In genomic region chr1:171189046-171189445, GRCm38 (mm10) we compare ENCODE assay signal across 10 mouse cellular contexts. TPM values are rescaled to one million over a fixed set of nuclear protein-coding genes. Genes with fewer than 3 reads are reported as not detected.
DNase-seq lines count a peak whose midpoint lies in the region; ATAC-seq lines count a peak whose summit lies in the region.
"Had no signal": no experiment of that assay in that cellular context is flagged by ENCODE, and none has a peak within 500 bp of the region (broad histone marks: within the 10 kb centered on the region; RNA-seq: fewer than 3 reads in every experiment).

No protein-coding gene starts in this region.

- peaks cover 19% of the 10 kb centered on the region; the same call in 1 of the 2 replicates for H3K4me1 ChIP-seq in kidney, embryonic 14.5 days (ENCODE audit: control insufficient read depth, insufficient read depth, low read length)
- H3K4me1 ChIP-seq in embryonic facial prominence, embryonic 14.5 days (ENCODE audit: control insufficient read depth, insufficient read depth, low read length), result peaks cover 31% of the 10 kb centered on the region; the same call in 1 of the 2 replicates
- peaks cover 22% of the 10 kb centered on the region for H3K4me1 ChIP-seq in intestine, embryonic 16.5 days (ENCODE audit: control insufficient read depth, insufficient read depth, low read length)

- H3K9ac ChIP-seq in kidney, embryonic 14.5 days (ENCODE audit: low read depth, low read length), result no peak overlapping the region
- H3K9ac ChIP-seq in embryonic facial prominence, embryonic 14.5 days (ENCODE audit: low read depth, low read length), result no peak overlapping the region
- 0 out of 2 replicates have a peak overlapping the region, but pooled peaks have one; percentile 14 for H3K9ac ChIP-seq in intestine, embryonic 16.5 days (ENCODE audit: low read depth, low read length)

- no peak for ATAC-seq in kidney, embryonic 14.5 days (ENCODE audit: low FRiP score, low TSS enrichment)
- ATAC-seq in embryonic facial prominence, embryonic 14.5 days (ENCODE audit: low read depth), result no peak; the same call in 1 of the 2 replicates
- ATAC-seq in intestine, embryonic 16.5 days, result peak; percentile 19; the same call in 1 of the 2 replicates

- 36% methylated on average over 8 of the region's 8 CpGs for WGBS in kidney, embryonic 14.5 days
- WGBS in embryonic facial prominence, embryonic 14.5 days, result 13% methylated on average over 8 of the region's 8 CpGs
- WGBS in intestine, embryonic 16.5 days, result 18% methylated on average over 8 of the region's 8 CpGs

- H3K4me3 ChIP-seq in kidney, embryonic 14.5 days (ENCODE audit: low read length), result no peak overlapping the region
- no peak overlapping the region for H3K4me3 ChIP-seq in embryonic facial prominence, embryonic 14.5 days (ENCODE audit: low read depth, low read length)
- no peak overlapping the region for H3K4me3 ChIP-seq in intestine, embryonic 16.5 days (ENCODE audit: low read length)
- H3K4me3 ChIP-seq: myocyte had no signal

- peaks cover 14% of the 10 kb centered on the region for H3K27me3 ChIP-seq in kidney, embryonic 14.5 days (ENCODE audit: control insufficient read depth, insufficient read depth, low read length)
- peaks cover 24% of the 10 kb centered on the region for H3K27me3 ChIP-seq in embryonic facial prominence, embryonic 14.5 days (replicated peaks; ENCODE audit: control insufficient read depth, insufficient read depth, low read length)
- 0 out of 2 replicates have a peak, but pooled peaks cover 3% of the 10 kb centered on the region for H3K27me3 ChIP-seq in intestine, embryonic 16.5 days (replicated peaks; ENCODE audit: control insufficient read depth, insufficient read depth, low read length)

- no peaks in the 10 kb centered on the region for H3K9me3 ChIP-seq in kidney, embryonic 14.5 days (ENCODE audit: control insufficient read depth, low read length)
- no peaks in the 10 kb centered on the region for H3K9me3 ChIP-seq in embryonic facial prominence, embryonic 14.5 days (ENCODE audit: control insufficient read depth, low read length)
- H3K9me3 ChIP-seq in intestine, embryonic 16.5 days (ENCODE audit: control insufficient read depth, low read length), result no peaks in the 10 kb centered on the region

- no peak overlapping the region for H3K4me2 ChIP-seq in kidney, embryonic 14.5 days (replicated peaks; ENCODE audit: low read depth, low read length)
- H3K4me2 ChIP-seq in embryonic facial prominence, embryonic 14.5 days (ENCODE audit: low read depth, low read length), result peak overlapping the region; percentile 26; the same call in 1 of the 2 replicates
- H3K4me2 ChIP-seq in intestine, embryonic 16.5 days (ENCODE audit: low read depth, low read length), result 0 out of 2 replicates have a peak overlapping the region, but pooled peaks have one; percentile 15

- H3K27ac ChIP-seq in kidney, embryonic 14.5 days (ENCODE audit: low read depth, low read length), result peak overlapping the region; percentile 24; the same call in 1 of the 2 replicates
- H3K27ac ChIP-seq in embryonic facial prominence, embryonic 14.5 days (replicated peaks; ENCODE audit: low read depth, low read length), result peak overlapping the region; percentile 48; the same call in 1 of the 2 replicates
- H3K27ac ChIP-seq in intestine, embryonic 16.5 days (ENCODE audit: low read length), result 0 out of 2 replicates have a peak overlapping the region, but pooled peaks have one; percentile 35

- DNase-seq in kidney, adult 9 months, result no peak
- peak; percentile 36 for DNase-seq in ES-CJ7 (ENCODE audit: low read depth, low spot score)
- DNase-seq in embryonic facial prominence, embryonic 14.5 days (ENCODE audit: low spot score), result peak; percentile 42
- no peak for DNase-seq in urinary bladder, adult 2 months (ENCODE audit: low spot score)
- DNase-seq in gastrocnemius, postnatal 4 days (ENCODE audit: low spot score in 2 of 2), result no peak
- DNase-seq in lung, postnatal 25 days (ENCODE audit: low spot score), result no peak
- DNase-seq: left cerebral cortex, postnatal 4 days had no signal

- no peaks in the 10 kb centered on the region for H3K36me3 ChIP-seq in kidney, embryonic 14.5 days (ENCODE audit: control insufficient read depth, insufficient read depth, low read length)
- no peaks in the 10 kb centered on the region for H3K36me3 ChIP-seq in embryonic facial prominence, embryonic 14.5 days (ENCODE audit: control insufficient read depth, insufficient read depth, low read length)
- H3K36me3 ChIP-seq in intestine, embryonic 16.5 days (ENCODE audit: control insufficient read depth, insufficient read depth, low read length), result no peaks in the 10 kb centered on the region

RNA-seq across cellular contexts. Expression of gene Pcp4l1, which starts 7.0 kb away (rescaled TPM):
- polyA plus RNA-seq in kidney, embryonic 14.5 days (2014; fragmentation: Nextera tagmentation; extraction: Ambion mirVana), result 2.1 and 2.6 TPM in 2 replicates
- 11.3 and 14.7 TPM in 2 replicates for polyA plus RNA-seq in embryonic facial prominence, embryonic 14.5 days (2014; fragmentation: Nextera tagmentation; extraction: Ambion mirVana)
- polyA plus RNA-seq in intestine, embryonic 16.5 days (2015; fragmentation: Nextera tagmentation; extraction: Ambion mirVana), result 16.4 and 19.4 TPM in 2 replicates
- 317 and 416 TPM in 2 replicates for polyA plus RNA-seq in urinary bladder, adult 2 months (2012; rRNA removed)
- total RNA-seq in gastrocnemius, postnatal 4 days (2021), result 10 to 100 TPM in 1 of 2 experiments, 1 to 10 TPM in 1; 7.5 to 11.7 TPM

RNA-seq across cellular contexts. Expression of gene Nr1i3, which starts 24.7 kb away (rescaled TPM):
- polyA plus RNA-seq in kidney, embryonic 14.5 days (2014; fragmentation: Nextera tagmentation; extraction: Ambion mirVana), result 0.24 and 0.27 TPM in 2 replicates
- 0.15 and 0.17 TPM in 2 replicates for polyA plus RNA-seq in embryonic facial prominence, embryonic 14.5 days (2014; fragmentation: Nextera tagmentation; extraction: Ambion mirVana)
- polyA plus RNA-seq in intestine, embryonic 16.5 days (2015; fragmentation: Nextera tagmentation; extraction: Ambion mirVana), result 18.7 and 21.7 TPM in 2 replicates
- 0.04 TPM in 1 of 2 replicates, not detected in the other for polyA plus RNA-seq in urinary bladder, adult 2 months (2012; rRNA removed)
- under 1 TPM in 1 of 2 experiments, not detected in 1; 0.29 TPM for total RNA-seq in gastrocnemius, postnatal 4 days (2021)
- total RNA-seq: left cerebral cortex, postnatal 4 days had no signal

RNA-seq across cellular contexts. Expression of gene Tomm40l, which starts 33.3 kb away (rescaled TPM):
- polyA plus RNA-seq in kidney, embryonic 14.5 days (2014; fragmentation: Nextera tagmentation; extraction: Ambion mirVana), result 31.3 and 36.4 TPM in 2 replicates
- polyA plus RNA-seq in embryonic facial prominence, embryonic 14.5 days (2014; fragmentation: Nextera tagmentation; extraction: Ambion mirVana), result 25.4 and 28.7 TPM in 2 replicates
- 32.0 and 34.7 TPM in 2 replicates for polyA plus RNA-seq in intestine, embryonic 16.5 days (2015; fragmentation: Nextera tagmentation; extraction: Ambion mirVana)
- polyA plus RNA-seq in urinary bladder, adult 2 months (2012; rRNA removed), result 35.0 and 39.6 TPM in 2 replicates
- 10 to 100 TPM; 33.4 to 39.7 TPM for total RNA-seq in gastrocnemius, postnatal 4 days (2021)

RNA-seq across cellular contexts. Expression of gene Apoa2, which starts 35.8 kb away (rescaled TPM):
- 3.5 and 5.7 TPM in 2 replicates for polyA plus RNA-seq in kidney, embryonic 14.5 days (2014; fragmentation: Nextera tagmentation; extraction: Ambion mirVana)
- polyA plus RNA-seq in embryonic facial prominence, embryonic 14.5 days (2014; fragmentation: Nextera tagmentation; extraction: Ambion mirVana), result 1.9 TPM in 2 replicates
- 55.3 and 151 TPM in 2 replicates for polyA plus RNA-seq in intestine, embryonic 16.5 days (2015; fragmentation: Nextera tagmentation; extraction: Ambion mirVana)
- polyA plus RNA-seq in urinary bladder, adult 2 months (2012; rRNA removed), result 1.0 and 1.8 TPM in 2 replicates
- 10 to 100 TPM in 1 of 2 experiments, 1 to 10 TPM in 1; 2.1 to 13.8 TPM for total RNA-seq in gastrocnemius, postnatal 4 days (2021)
- polyA plus RNA-seq: myocyte had no signal

RNA-seq across cellular contexts. Expression of gene Mpz, which starts 38.5 kb away (rescaled TPM):
- 0.24 TPM in 1 of 2 replicates, not detected in the other for polyA plus RNA-seq in kidney, embryonic 14.5 days (2014; fragmentation: Nextera tagmentation; extraction: Ambion mirVana)
- 9.6 and 11.2 TPM in 2 replicates for polyA plus RNA-seq in embryonic facial prominence, embryonic 14.5 days (2014; fragmentation: Nextera tagmentation; extraction: Ambion mirVana)
- polyA plus RNA-seq in intestine, embryonic 16.5 days (2015; fragmentation: Nextera tagmentation; extraction: Ambion mirVana), result 1.7 TPM in 2 replicates
- polyA plus RNA-seq in urinary bladder, adult 2 months (2012; rRNA removed), result 24.1 and 28.5 TPM in 2 replicates
- total RNA-seq in gastrocnemius, postnatal 4 days (2021), result 100 to 1,000 TPM; 476 to 539 TPM
- total RNA-seq: left cerebral cortex, postnatal 4 days had no signal

Comparison
In these comparisons a context has a peak if more than half of its experiments do, and no peak if none do; other contexts are left out.
1. DNase-seq: peak in ES-CJ7 (single experiment) and embryonic facial prominence, embryonic 14.5 days (single experiment); none in kidney, adult 9 months (single experiment), urinary bladder, adult 2 months (single experiment), gastrocnemius, postnatal 4 days (0 of 2) and lung, postnatal 25 days (single experiment).
2. RNA of gene Pcp4l1, which starts 7.0 kb away (polyA plus RNA-seq): 317 to 416 TPM in urinary bladder, adult 2 months; 16.4 to 19.4 TPM in intestine, embryonic 16.5 days, 11.3 to 14.7 TPM in embryonic facial prominence, embryonic 14.5 days and 2.1 to 2.6 TPM in kidney, embryonic 14.5 days; every median in the first group is over 10 times any median in the second.
3. RNA of gene Nr1i3, which starts 24.7 kb away (polyA plus RNA-seq): 18.7 to 21.7 TPM in intestine, embryonic 16.5 days; 0.24 to 0.27 TPM in kidney, embryonic 14.5 days, 0.15 to 0.17 TPM in embryonic facial prominence, embryonic 14.5 days and 0.04 TPM in urinary bladder, adult 2 months; every median in the first group is over 10 times any median in the second.
4. Peak in every context shown above with its lines, with median percentiles within 50 percentile points of each other: H3K27ac ChIP-seq.